Mouse (Mus musculus) lung, postnatal 0 days (tissue): ENCODE results near the gene Slc25a16.

Experiments
- CTCF ChIP-seq: IDR thresholded peaks from 2 replicates; pipeline ENCODE4 v1.5.1; 2016; ENCODE audit warnings: antibody characterized with exemption, mild to moderate bottlenecking
- EP300 ChIP-seq: IDR thresholded peaks from 2 replicates; pipeline ENCODE4 v1.6.1; 2016; ENCODE audit warnings: antibody characterized with exemption, mild to moderate bottlenecking, control low read depth

- TF ChIP-seq EP300, result no peak
- TF ChIP-seq CTCF, result no peak
Observed at GRCm38 (mm10) chr10:62893356-62893884, 27.0 kb upstream of the Slc25a16 start.
